In the genomic region with DNA sequence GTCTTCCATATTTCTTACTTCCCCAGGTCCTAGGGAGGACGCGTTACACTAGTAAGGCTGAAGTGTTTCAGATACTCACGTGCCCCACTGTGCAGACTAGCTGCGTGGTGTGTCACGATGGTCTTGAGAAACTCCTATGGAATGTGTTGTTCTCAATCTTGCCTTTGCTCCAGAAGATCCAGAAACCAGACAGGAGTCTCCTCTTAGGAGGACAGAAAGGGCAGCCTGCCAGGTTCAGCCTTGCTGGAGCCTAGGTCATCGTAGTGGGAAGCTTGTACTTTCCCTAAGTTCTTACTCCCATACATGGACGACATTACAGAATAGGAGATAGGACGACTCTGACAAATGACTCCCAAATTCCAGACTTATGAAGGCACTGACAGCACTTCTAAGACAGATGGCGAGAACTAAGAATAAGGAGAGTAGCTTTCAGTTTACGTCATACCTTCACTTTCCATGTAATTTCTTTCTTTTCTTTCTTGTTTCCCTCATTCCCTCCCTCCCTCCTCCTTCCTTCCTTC, we compare ENCODE assay signal across 16 mouse cellular contexts.
"Had no signal": no experiment of that assay in that cellular context is flagged by ENCODE, and none has a peak within 500 bp of the region (broad histone marks: within the 10 kb centered on the region; RNA-seq: fewer than 3 reads in every experiment).

No protein-coding gene starts in this region.

- H3K9me3 ChIP-seq: limb, embryonic 12.5 days; liver, embryonic 13.5 days; midbrain, embryonic 12.5 days had no signal

- H3K4me2 ChIP-seq: limb, embryonic 12.5 days; liver, embryonic 13.5 days; midbrain, embryonic 12.5 days had no signal

- ATAC-seq: intestine, postnatal 0 days; liver, postnatal 0 days had no signal

- H3K36me3 ChIP-seq: limb, embryonic 12.5 days; liver, embryonic 13.5 days; midbrain, embryonic 12.5 days had no signal

- H3K9ac ChIP-seq: limb, embryonic 12.5 days; liver, embryonic 13.5 days; liver, postnatal 0 days; midbrain, embryonic 12.5 days had no signal

- DNase-seq: kidney, adult 8-10 months; kidney, postnatal 4 days; liver; liver, embryonic 13.5 days; liver, postnatal 0 days; lung, postnatal 10 days; thymus, adult 2 months; thymus, postnatal 25 days had no signal

- H3K4me3 ChIP-seq: layer of hippocampus, adult 2 months; limb, embryonic 12.5 days; liver, embryonic 13.5 days; megakaryocyte, embryonic 14.5 days; midbrain, embryonic 12.5 days had no signal

- H3K27me3 ChIP-seq: limb, embryonic 12.5 days; midbrain, embryonic 12.5 days had no signal

- H3K4me1 ChIP-seq: liver, embryonic 13.5 days; megakaryocyte, embryonic 14.5 days; midbrain, embryonic 12.5 days had no signal

- H3K27ac ChIP-seq: kidney, postnatal 0 days; layer of hippocampus, adult 2 months; limb, embryonic 12.5 days; liver, embryonic 13.5 days; macrophage; midbrain, embryonic 12.5 days; stomach, postnatal 0 days had no signal
